Mouse (Mus musculus): ENCODE measurements around the gene Nploc4. TPM values are rescaled to one million over a fixed set of nuclear protein-coding genes. Genes with fewer than 3 reads are reported as not detected.

Gene Nploc4
- polyA plus RNA-seq, 1 experiment = 39.2 TPM

DNA sequence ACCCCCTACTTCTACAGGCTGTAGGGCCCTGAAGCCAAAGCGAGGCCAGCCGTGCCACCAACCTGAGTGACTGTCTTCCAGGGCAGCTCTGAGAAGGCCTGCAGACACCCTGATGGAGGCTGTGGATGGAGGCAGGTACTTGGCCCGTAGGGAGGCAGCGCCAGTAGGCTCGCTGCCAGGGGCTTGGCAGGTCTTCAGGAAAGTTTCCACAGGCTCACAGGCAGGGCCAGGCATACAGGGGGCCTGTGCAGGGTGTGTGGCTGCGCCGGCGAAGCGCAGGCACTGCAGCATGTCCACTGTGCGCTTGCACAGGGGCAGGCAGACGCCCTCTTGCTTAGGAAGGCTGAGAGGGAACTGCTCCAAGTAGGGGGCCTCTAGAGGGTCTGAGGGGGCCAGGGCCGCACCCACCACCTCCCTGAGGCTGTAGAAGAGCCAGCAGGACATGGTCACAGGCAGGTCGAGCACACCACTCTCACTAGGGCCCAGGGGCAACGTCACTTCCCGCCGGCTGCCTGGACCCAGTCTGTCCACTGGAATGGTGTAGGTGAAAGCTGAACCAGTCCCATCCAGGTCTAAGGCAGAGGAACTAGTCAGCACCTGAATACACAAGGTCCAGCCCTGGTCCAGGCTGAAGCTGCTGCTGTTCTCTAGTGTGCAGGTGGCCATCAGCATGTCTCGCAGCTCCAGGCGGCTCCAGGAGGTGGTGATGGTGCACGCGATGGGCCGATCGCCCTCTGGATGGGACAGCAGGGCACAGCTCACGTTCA, 63.5 kb downstream of the Nploc4 start:
- DNase-seq = peak; percentile 46

DNA sequence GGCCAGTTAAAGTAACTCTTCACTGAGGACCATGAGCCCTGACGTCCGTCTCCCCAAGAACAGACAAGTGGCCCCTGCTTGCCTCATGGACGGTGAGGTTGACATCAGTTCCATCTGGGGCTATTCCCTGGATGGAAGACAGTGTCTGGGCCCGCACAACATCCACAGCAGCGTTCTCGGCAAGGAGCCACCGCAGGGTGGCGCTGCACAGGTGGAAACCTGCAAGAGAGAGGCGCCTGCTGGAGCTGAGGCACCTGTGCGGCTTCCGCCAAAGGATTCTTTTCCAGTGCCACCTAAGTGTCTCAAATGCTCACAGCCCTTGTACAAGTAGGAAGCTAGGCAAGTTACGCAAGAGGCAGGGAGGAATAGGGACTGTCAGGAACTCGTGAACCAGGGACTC, 64.5 kb downstream of the Nploc4 start:
- WGBS = 64% methylated on average over 13 of the region's 13 CpGs
- H3K4me3 ChIP-seq (replicated peaks; ENCODE audit: extremely low read depth, low read depth, low read length) = no peak overlapping the region
- TF ChIP-seq POLR2A (IDR thresholded peaks at IDR 0.05; ENCODE audit: borderline replicate concordance, extremely low read depth, low read depth, low read length) = no peak
- no peak for TF ChIP-seq CTCF (IDR thresholded peaks at IDR 0.05; ENCODE audit: insufficient read depth, low read length)
- DNase-seq = no peak
- peaks cover 8% of the 10 kb centered on the region for H3K4me1 ChIP-seq (ENCODE audit: control insufficient read depth, insufficient read depth, low read length)

More for the DNA sequence above, 63.5 kb downstream of the Nploc4 start:
- H3K4me1 ChIP-seq (ENCODE audit: control insufficient read depth, insufficient read depth, low read length) = peaks cover 10% of the 10 kb centered on the region
- 70% methylated on average over 23 of the region's 23 CpGs for WGBS
- no peak for TF ChIP-seq CTCF (IDR thresholded peaks at IDR 0.05; ENCODE audit: insufficient read depth, low read length)
- no peak overlapping the region for H3K4me3 ChIP-seq (replicated peaks; ENCODE audit: extremely low read depth, low read depth, low read length)

DNA sequence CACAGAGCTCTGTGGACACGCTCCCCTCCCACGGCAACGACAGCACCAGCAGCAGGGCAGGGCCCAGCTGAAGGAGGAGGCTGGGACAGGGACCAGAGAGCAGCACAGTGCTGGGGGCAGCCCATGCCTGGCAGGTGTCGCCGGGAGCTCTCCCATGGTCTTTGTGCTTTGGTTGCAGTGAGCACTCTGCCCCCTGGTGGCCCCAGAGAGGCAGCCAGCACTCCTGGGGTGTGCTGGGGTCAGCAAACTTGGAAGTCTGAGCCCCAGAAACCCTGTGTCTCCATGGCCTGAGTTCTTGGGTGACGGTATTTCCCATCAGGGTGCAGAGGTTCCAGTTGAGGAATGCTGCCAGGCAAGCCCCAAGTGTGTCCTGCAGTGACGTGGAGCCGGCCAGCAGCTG, 67.9 kb downstream of the Nploc4 start:
- Histone ChIP-seq H3K4me1 (ENCODE audit: control insufficient read depth, insufficient read depth, low read length) (no peaks in the 10 kb centered on the region), H3K4me3 (replicated peaks; ENCODE audit: extremely low read depth, low read depth, low read length) (no peak overlapping the region)
- TF ChIP-seq POLR2A (IDR thresholded peaks at IDR 0.05; ENCODE audit: borderline replicate concordance, extremely low read depth, low read depth, low read length) (no peak), CTCF (IDR thresholded peaks at IDR 0.05; ENCODE audit: insufficient read depth, low read length) (peak; percentile 68)
- WGBS = 36% methylated on average over 8 of the region's 8 CpGs
- DNase-seq = peak; percentile 76

DNA sequence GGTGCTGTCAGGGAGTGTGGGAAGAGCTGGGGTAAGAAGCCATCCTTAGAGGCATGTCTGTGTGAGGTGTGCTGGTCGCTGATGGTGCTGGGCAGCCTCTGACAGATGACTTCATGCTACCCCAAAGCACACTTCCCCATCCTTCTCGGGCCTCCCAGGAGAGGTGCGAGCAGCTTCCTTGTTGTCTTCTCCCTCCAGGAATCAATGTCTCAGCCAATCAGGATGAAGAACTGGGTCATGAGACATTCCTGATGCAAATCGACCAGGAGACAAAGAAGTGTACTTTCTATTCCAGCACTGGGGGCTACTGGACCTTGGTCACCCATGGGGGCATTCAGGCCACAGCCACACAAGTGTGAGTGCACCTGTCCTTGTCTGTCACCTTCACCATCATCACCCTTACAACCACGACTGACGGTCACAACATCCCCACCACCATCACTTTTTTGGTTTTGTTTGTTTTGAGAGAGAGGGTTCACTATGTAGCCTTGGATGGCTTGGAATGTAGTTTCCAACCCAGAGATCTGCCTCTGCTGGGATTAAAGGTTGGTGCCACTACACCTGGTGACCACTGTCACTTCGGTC, 71.0 kb downstream of the Nploc4 start:
- Histone ChIP-seq H3K4me1 (ENCODE audit: control insufficient read depth, insufficient read depth, low read length) (no peaks in the 10 kb centered on the region), H3K4me3 (replicated peaks; ENCODE audit: extremely low read depth, low read depth, low read length) (no peak overlapping the region)
- WGBS = 39% methylated on average over 7 of the region's 7 CpGs
- no peak for TF ChIP-seq POLR2A (IDR thresholded peaks at IDR 0.05; ENCODE audit: borderline replicate concordance, extremely low read depth, low read depth, low read length)
- TF ChIP-seq CTCF (IDR thresholded peaks at IDR 0.05; ENCODE audit: insufficient read depth, low read length) = no peak
- DNase-seq = no peak

DNA sequence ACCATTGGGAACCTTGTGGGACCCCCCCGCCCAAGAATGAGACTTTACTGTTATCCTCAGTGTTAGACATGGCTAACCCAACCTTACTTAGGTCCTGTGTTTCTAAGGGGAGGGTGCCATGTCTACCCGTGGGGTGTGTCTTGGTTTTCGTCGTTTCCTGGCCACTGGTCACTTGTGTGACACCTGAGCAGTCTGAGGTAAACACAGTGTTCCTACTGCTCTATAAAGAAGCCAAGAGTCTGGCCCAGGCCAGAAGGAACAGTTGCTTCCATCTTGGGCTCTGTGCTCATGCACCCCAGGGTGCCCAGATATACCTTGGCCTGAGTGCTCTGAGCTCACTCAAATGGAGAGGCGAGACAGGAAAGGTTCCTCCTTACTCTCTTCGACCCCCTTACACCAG, 74.6 kb downstream of the Nploc4 start:
- H3K4me3 ChIP-seq (replicated peaks; ENCODE audit: extremely low read depth, low read depth, low read length) = no peak overlapping the region
- no peak for DNase-seq
- TF ChIP-seq CTCF (IDR thresholded peaks at IDR 0.05; ENCODE audit: insufficient read depth, low read length) = no peak
- no peak for TF ChIP-seq POLR2A (IDR thresholded peaks at IDR 0.05; ENCODE audit: borderline replicate concordance, extremely low read depth, low read depth, low read length)
- 0 out of 2 replicates have a peak, but pooled peaks cover 2% of the 10 kb centered on the region for H3K4me1 ChIP-seq (ENCODE audit: control insufficient read depth, insufficient read depth, low read length)
- WGBS = 72% methylated on average over 6 of the region's 6 CpGs

DNA sequence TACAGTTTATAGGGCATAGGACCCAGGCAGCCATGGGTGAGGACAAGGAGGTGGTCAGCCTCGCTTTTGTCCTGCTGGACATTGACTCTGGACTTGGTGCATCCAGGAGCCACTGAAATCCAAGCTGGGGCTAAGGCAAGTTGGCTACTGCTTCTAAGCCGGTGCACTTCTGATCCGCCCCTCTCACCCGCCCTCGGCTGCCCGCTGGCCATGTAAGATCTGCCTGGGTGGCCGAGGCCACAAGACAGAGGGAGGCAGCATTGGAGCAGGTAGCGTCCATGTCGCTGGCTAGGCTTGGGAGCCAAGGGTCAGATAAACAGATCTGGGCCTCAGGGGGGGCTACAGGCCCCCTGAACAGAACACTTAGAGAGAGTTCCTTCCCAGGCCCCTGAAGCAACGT, 76.2 kb downstream of the Nploc4 start, which contains the start of gene Fscn2:
Gene Fscn2 (plus strand): TSS at position 240 of the 400 bp plus-strand sequence.
- no peak for TF ChIP-seq CTCF (IDR thresholded peaks at IDR 0.05; ENCODE audit: insufficient read depth, low read length)
- TF ChIP-seq POLR2A (IDR thresholded peaks at IDR 0.05; ENCODE audit: borderline replicate concordance, extremely low read depth, low read depth, low read length) = no peak
- DNase-seq = no peak
- H3K4me3 ChIP-seq (replicated peaks; ENCODE audit: extremely low read depth, low read depth, low read length) = no peak within 1 kb of the TSS
- 81% methylated on average over 10 of the region's 10 CpGs for WGBS
- 0 out of 2 replicates have a peak, but pooled peaks cover 2% of the 10 kb centered on the region for H3K4me1 ChIP-seq (ENCODE audit: control insufficient read depth, insufficient read depth, low read length)

DNA sequence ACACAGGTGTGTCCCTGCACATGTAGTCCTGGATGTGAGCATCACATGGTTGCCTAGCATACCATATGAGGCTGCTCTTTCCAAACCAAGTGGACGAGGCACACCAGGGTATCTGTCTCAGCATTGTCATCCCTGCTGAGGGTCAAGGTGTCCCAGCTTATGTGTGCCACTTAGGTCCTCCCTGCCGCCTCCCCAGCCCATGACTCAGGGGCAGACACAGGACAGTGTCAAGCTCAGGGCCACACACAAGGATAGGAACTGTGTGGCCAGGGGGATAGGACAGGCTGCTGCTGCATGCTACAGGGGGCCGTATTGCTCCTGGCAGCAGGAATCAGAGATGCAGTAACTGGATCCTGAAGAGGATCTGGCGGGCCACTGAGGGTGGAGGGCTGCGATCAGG, 76.8 kb downstream of the Nploc4 start:
- H3K4me1 ChIP-seq (ENCODE audit: control insufficient read depth, insufficient read depth, low read length) = 0 out of 2 replicates have a peak, but pooled peaks cover 2% of the 10 kb centered on the region
- no peak for DNase-seq
- WGBS = 91% methylated on average over 5 of the region's 5 CpGs
- H3K4me3 ChIP-seq (replicated peaks; ENCODE audit: extremely low read depth, low read depth, low read length) = no peak overlapping the region
- TF ChIP-seq CTCF (IDR thresholded peaks at IDR 0.05; ENCODE audit: insufficient read depth, low read length) (no peak), POLR2A (IDR thresholded peaks at IDR 0.05; ENCODE audit: borderline replicate concordance, extremely low read depth, low read depth, low read length) (no peak)

DNA sequence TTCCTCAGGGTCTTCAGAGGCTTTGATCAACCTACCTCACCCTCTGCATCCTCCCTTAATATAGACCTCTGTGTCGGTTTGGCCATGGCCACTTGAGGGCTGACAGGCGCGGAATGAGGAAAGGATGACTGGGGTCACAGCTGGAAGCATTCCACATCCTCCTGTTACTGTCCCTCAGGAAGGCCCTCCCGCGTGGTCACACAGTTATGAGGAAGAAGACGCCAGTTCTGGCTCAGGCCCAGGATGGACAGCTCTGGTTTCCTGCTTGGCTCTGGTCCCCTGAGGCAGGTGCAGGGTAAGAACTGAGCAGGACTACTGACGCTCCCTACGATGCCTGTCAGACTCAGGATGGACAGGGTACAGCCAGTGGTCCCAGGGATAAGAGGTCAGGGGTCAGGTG, 77.4 kb downstream of the Nploc4 start:
- WGBS = 23% methylated on average over 8 of the region's 8 CpGs
- no peak for DNase-seq
- TF ChIP-seq CTCF (IDR thresholded peaks at IDR 0.05; ENCODE audit: insufficient read depth, low read length) (no peak), POLR2A (IDR thresholded peaks at IDR 0.05; ENCODE audit: borderline replicate concordance, extremely low read depth, low read depth, low read length) (no peak)
- Histone ChIP-seq H3K4me1 (ENCODE audit: control insufficient read depth, insufficient read depth, low read length) (0 out of 2 replicates have a peak, but pooled peaks cover 2% of the 10 kb centered on the region), H3K4me3 (replicated peaks; ENCODE audit: extremely low read depth, low read depth, low read length) (no peak overlapping the region)

DNA sequence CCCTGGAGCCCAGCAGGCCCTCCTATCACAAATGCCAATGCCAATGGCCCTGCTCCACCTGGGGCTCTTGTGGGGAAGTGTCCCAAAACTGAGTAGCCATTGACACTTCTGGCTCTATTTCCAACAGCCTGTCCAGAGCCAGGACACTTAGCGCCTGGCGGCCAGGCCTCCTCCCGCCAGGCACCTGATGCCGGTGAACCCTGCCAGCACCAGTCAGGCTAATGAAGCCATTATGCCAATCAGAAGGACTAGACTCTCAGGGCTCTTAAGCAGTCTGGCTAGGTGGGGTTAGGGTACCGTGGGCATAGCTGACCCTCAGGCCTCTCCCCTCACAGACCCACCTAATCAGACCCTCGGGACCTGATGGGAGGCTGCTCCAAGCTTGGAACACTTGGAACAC, 78.1 kb downstream of the Nploc4 start:
- Histone ChIP-seq H3K4me1 (ENCODE audit: control insufficient read depth, insufficient read depth, low read length) (0 out of 2 replicates have a peak, but pooled peaks cover 2% of the 10 kb centered on the region), H3K4me3 (replicated peaks; ENCODE audit: extremely low read depth, low read depth, low read length) (no peak overlapping the region)
- TF ChIP-seq CTCF (IDR thresholded peaks at IDR 0.05; ENCODE audit: insufficient read depth, low read length) (no peak), POLR2A (IDR thresholded peaks at IDR 0.05; ENCODE audit: borderline replicate concordance, extremely low read depth, low read depth, low read length) (no peak)
- DNase-seq = no peak
- 76% methylated on average over 6 of the region's 6 CpGs for WGBS

All from lung, adult 2 months (tissue).